Mouse (Mus musculus): ENCODE measurements around the gene Slamf7. TPM values are rescaled to one million over a fixed set of nuclear protein-coding genes. Genes with fewer than 3 reads are reported as not detected.

Slamf7 gene
- total RNA-seq, 2 experiments from 2014 or later, result 0.12 TPM; not detected in 1

Small RNA genes lying within 50 kb of the gene (microRNA-seq; reads per million reads assigned to microRNA genes)
- gene Mir7683, result 0 reads per million in 2 experiments

Other genes starting within 250 kb of the Slamf7 start
- gene Usf1, start 241.7 kb downstream of the Slamf7 start, total RNA-seq (2021), result 10 to 100 TPM; 25.7 to 27.7 TPM
- gene Tstd1, start 234.2 kb downstream of the Slamf7 start, total RNA-seq (2021), result under 1 TPM in 1 of 2 experiments, not detected in 1; 0.69 TPM
- 1 to 10 TPM; 4.9 to 5.4 TPM for gene F11r, start 215.5 kb downstream of the Slamf7 start, total RNA-seq (2021)
- gene Alyref2, start 149.6 kb downstream of the Slamf7 start, total RNA-seq (2021), result 1 to 10 TPM in 1 of 2 experiments, under 1 TPM in 1; 0.79 to 1.2 TPM
- gene Itln1, start 117.7 kb downstream of the Slamf7 start, total RNA-seq (2021), result not detected
- gene Cd244a, start 93.8 kb downstream of the Slamf7 start, total RNA-seq (2021), result not detected
- under 1 TPM in 1 of 2 experiments, not detected in 1; 0.12 TPM for gene Ly9, start 45.6 kb downstream of the Slamf7 start, total RNA-seq (2021)
- under 1 TPM; 0.64 to 0.74 TPM for gene Cd48, start 29.0 kb upstream of the Slamf7 start, total RNA-seq (2021)
- under 1 TPM in 1 of 2 experiments, not detected in 1; 0.18 TPM for gene Slamf1, start 114.1 kb upstream of the Slamf7 start, total RNA-seq (2021)
- gene Cd84, start 186.7 kb upstream of the Slamf7 start, total RNA-seq (2021), result 1 to 10 TPM in 1 of 2 experiments, under 1 TPM in 1; 0.97 to 1.1 TPM
- not detected for gene Gm10521, start 242.6 kb upstream of the Slamf7 start, total RNA-seq (2021)

Data from gastrocnemius, postnatal 36 days (tissue).